Mouse (Mus musculus) B cell, adult 2 months (primary cell): ENCODE data around the gene Hemgn.
A peak's percentile ranks its signal among the peaks of the same experiment; 100 is the strongest.

ENCODE experiments used
- DNase-seq, 2 experiments: peaks; one replicate each; pipeline ENCODE4 v3.0.0; 2022

Hemgn gene

GRCm38 (mm10) chr4:46353045-46353444 is 60.3 kb downstream of the Hemgn start:
- DNase-seq = no peak

GRCm38 (mm10) chr4:46349530-46349929 is 63.8 kb downstream of the Hemgn start:
- no peak for DNase-seq

GRCm38 (mm10) chr4:46348897-46349296 is 64.4 kb downstream of the Hemgn start:
- no peak for DNase-seq

- no peak for DNase-seq
These were observed 65.5 kb downstream of the Hemgn start for GRCm38 (mm10) chr4:46347580-46348515.

GRCm38 (mm10) chr4:46347141-46347540 is 66.2 kb downstream of the Hemgn start:
- DNase-seq = no peak

GRCm38 (mm10) chr4:46346221-46346620 is 67.1 kb downstream of the Hemgn start:
- DNase-seq = no peak

- no peak for DNase-seq
These were observed 67.6 kb downstream of the Hemgn start for GRCm38 (mm10) chr4:46345773-46346100.

GRCm38 (mm10) chr4:46345056-46345772 is 68.1 kb downstream of the Hemgn start:
- peak; percentile 38 to 42 for DNase-seq

GRCm38 (mm10) chr4:46344288-46344687 is 69.0 kb downstream of the Hemgn start:
- peak; percentile 55 to 59 for DNase-seq
